Mouse (Mus musculus): ENCODE results near the gene Srp9.
"Not testable (repeated sequence)": the region's sequence is repeated elsewhere in the genome, so short reads cannot be mapped to it uniquely, and the experiment has no call there.

Srp9 gene

DNA sequence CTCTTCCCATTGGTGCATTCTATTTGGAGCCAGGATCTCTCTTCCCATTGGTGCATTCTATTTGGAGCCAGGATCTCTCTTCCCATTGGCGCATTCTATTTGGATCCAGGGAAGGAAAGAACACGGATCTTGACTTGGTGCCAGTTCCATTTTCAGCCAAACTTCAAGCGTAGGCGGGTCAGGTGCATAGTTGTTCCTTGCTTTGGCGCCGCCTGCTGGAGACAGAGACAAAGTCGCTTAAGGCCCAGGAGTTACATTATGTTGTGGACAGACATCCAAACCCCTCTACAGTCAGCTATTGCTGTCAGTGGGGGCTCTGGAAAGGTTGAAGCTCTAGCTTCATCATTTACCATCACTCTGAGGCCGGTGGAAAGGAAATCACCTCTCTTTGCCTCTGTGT is 18.8 kb downstream of the Srp9 start:
- DNase-seq (ENCODE audit: extremely low read depth, low read depth), result peak; percentile 42

DNA sequence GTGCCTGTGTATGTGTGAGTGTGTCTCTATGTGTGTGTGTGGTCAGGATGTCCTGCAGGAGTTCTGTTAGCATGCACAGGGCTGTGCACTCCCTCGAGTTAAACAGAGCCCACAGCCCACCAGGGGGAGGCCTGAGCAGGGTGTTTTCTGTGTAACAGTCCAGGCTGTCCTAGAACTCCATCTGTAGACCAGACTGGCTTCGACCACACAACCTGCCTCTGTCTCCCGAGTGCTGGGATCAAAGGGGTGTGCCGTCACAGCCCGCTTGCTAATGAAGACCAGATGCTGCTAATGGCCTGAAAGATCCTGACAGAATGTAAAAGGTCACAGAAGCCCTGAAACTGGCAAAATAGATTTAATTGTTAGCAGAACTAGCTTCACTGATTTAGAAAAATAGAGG is 21.0 kb downstream of the Srp9 start:
- no peak for DNase-seq (ENCODE audit: extremely low read depth, low read depth)

GRCm38 (mm10) chr1:182148864-182149514 is 24.5 kb downstream of the Srp9 start:
- DNase-seq (ENCODE audit: extremely low read depth, low read depth), result no peak

- DNase-seq (ENCODE audit: extremely low read depth, low read depth), result peak; percentile 56
Measured at GRCm38 (mm10) chr1:182149966-182150365, 25.4 kb downstream of the Srp9 start.

DNA sequence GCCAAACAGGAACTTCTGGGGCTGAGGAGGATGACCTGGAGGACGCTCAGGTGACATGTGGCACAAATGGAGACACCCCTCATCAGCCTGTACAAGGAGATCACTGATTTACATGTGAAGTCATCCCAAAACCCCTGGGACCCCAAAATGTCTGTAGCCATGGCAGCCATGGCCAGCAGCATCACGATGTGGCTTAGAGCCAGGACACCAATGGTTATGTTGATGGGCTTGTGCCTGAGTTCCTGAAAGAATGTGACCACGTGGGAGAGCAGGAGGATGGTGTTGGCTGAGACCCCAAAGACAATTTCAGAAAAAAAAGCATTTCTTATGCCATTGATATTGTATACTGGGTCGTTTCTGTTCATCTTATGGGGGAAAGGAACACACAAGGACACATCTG is 33.2 kb downstream of the Srp9 start:
- no peak for DNase-seq (ENCODE audit: extremely low read depth, low read depth)

GRCm38 (mm10) chr1:182159575-182159974 is 35.0 kb downstream of the Srp9 start:
- no peak for DNase-seq (ENCODE audit: extremely low read depth, low read depth)

DNA sequence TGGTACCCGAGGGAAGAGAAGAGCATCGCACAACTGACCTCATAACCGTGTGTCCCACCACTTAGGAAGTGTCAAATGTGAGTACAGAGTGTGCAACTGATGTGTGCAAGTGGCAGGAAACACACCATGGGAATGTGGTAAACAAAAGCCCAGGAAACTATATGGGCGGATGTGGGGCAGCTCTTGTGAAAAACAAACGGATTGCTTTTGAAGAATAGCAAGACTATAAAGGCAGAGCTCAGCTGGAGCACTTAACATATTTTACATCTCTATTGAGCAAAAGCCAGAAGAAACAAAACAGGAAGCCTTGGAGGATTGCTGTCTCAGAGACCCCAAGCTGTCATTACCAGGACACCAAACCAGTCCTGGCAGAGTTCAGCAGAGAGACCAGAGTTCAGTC is 38.4 kb downstream of the Srp9 start:
- no peak for DNase-seq (ENCODE audit: extremely low read depth, low read depth)

DNA sequence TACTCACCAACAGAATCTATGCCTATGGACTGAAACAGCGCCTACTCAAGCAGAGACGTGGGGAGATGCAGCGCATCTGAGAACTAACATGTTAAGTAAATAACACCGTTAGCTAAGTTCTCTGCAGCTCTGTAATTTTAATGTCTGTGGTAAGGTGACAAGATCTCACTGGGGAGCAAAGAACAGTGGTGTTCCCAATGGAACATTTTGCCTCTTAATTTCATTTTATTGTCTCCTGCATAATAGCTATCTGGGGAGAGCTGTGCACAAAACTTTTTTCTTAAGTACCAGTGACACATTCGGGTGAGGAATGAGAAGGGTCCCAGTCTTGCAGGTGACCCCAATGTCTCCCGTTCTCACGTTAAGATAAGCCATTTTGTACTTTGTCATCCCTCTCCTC is 39.8 kb downstream of the Srp9 start, which contains the start of gene Vmn1r1:
Vmn1r1 (minus strand) TSS at position 101 of the 400 bp plus-strand sequence.
- no peak for DNase-seq (ENCODE audit: extremely low read depth, low read depth)

DNA sequence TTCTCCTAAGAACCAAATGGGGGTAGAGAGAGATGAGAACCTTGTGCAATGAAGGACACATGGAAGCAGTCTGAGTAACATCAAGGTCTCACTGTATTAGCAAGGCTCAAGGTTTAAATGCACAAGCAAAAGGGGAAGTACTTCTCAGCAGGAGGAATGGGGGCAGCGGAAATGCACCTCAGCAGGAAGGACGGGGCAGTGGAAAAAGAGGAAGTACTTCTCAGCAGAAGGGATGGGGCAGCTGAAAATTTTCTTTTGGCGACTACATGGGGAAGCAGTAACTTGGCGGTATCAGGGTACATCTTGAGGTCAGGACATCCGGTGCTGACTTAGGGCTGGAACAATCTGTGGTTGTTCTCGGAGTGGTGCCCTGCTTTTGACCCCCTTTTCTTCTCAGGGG is 45.7 kb downstream of the Srp9 start:
- DNase-seq (ENCODE audit: extremely low read depth, low read depth), result not testable (repeated sequence)

DNA sequence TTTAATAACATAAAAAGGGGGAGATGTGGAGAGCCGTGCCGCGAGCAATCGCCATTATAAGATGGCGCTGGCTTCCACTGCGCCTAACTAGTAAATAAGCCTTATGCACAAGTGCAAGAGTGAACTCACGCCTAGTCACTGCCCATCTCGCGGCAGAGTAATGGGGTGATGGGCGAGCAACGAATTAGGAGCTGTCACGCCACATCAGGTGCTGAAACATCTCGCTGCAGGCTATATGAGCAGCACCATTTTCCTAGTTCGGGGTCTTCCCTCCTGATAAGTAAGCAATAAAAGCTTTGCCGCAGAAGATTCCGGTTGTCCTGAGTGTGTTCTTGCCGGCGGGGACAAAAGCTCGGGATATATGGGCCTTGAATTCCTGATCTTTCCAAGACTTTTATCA is 52.4 kb downstream of the Srp9 start:
- not testable (repeated sequence) for DNase-seq (ENCODE audit: extremely low read depth, low read depth)

- no peak for DNase-seq (ENCODE audit: extremely low read depth, low read depth)
Measured at GRCm38 (mm10) chr1:182181456-182182305, 57.1 kb downstream of the Srp9 start.

Data from MEL-GATA-1-ER (cell line).